Mouse (Mus musculus) adrenal gland, postnatal 36 days (tissue): ENCODE data around the gene Cd96. TPM values are rescaled to one million over a fixed set of nuclear protein-coding genes. Genes with fewer than 3 reads are reported as not detected.
"Not testable (repeated sequence)": the region's sequence is repeated elsewhere in the genome, so short reads cannot be mapped to it uniquely, and the experiment has no call there.

ENCODE experiments used
- DNase-seq, 2 experiments: peaks; one replicate each; pipeline ENCODE4 v3.0.0; 2021; ENCODE audit warnings: mixed read lengths in 1 of 2
- long read RNA-seq, 2 experiments: library from polyadenylated mRNA; stranded (forward); transcript quantifications; one replicate each; pipeline ENCODE4 v2.0.0; 2021; ENCODE audit warnings: borderline sequencing depth in 2 of 2
- total RNA-seq, 2 experiments: library from RNA; stranded (reverse); gene quantifications; 2 replicates each; pipeline ENCODE4 v1.2.3; 2021

The Cd96 gene
- not detected for total RNA-seq
- long read RNA-seq, experiment 1: 0 reads
- long read RNA-seq, experiment 2: 0 reads

DNA sequence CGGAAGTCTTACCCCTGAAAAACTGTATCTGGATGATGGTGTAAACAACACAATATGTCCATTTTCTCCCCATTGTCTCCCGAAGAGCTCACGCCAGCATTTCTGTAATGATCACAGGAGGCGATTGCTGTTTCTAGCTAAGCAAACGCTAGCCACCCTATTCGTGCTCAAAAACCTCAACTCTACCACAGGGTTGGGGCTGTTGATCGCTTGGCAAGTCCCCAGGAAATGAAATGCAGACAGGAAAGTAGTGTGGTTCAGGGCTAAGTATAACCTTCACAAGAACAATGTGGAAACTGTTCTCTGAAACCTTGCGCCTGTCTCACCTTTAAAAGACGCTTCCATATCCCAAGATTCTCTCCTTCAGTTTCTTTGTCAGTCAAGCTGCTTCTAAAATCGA, at the start of gene Cd96:
Cd96 (minus strand) TSS at position 232 of the 400 bp plus-strand sequence.
- DNase-seq: no peak

DNA sequence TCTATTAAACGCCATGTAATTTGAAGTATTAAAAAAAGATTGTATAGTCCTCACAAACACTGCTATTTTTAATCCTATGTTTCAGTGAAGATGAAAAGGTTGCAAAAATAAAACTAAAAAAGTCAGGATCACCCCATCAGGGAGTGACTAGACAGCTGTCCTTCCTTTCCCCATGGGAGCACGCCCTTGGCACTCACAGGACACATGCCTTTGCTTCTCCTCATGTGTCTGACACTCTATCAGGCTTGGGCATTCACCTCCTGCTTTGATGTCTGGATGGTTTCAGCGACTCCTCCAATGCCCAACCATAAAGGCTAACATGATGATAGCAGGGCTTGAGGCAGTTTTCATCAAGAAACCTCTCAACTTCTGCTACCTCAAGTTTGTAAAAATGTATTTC, 46.9 kb upstream of the Cd96 start:
- DNase-seq: no peak

DNA sequence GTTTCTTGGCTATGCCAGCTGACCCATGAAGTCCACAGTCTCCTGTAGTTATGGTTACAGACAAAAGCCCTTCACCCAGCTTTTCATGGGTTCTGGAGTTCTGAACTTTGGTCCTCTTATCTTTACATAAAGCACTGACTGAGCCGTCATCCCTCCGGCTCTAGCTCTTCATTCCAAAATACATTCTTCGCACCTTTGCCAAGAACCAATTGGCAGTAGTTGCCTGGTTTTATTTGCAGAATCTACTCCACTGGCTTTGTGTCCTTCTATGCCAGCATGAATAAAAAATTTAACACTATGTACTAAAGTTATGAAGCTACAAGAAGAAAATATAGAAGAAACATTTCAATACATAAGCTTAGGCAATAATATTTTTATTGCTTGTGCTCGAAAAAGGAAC, 45.3 kb upstream of the Cd96 start:
- no peak for DNase-seq

DNA sequence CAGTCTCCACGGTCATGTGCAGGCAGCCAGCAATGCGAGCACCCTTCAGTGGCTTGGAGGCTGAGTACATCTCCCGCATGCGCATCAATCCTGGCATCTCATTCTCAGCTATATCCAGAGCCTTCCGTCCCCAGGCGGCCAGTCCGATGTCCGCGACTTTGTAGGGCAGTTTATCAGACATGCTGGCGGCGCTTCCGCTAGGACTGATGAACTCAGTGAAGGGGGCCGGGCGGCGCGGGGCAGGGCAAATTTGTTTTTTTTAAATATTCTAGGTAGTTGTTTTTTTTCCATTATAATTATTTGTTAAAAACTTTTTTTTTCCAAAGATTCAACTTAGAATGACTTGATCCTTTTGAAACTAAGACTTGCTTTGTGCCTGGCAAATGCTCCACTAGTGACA, 34.8 kb upstream of the Cd96 start, which contains the start of gene Gm4737:
Gm4737 (minus strand) TSS at position 246 of the 400 bp plus-strand sequence.
- DNase-seq: not testable (repeated sequence)

DNA sequence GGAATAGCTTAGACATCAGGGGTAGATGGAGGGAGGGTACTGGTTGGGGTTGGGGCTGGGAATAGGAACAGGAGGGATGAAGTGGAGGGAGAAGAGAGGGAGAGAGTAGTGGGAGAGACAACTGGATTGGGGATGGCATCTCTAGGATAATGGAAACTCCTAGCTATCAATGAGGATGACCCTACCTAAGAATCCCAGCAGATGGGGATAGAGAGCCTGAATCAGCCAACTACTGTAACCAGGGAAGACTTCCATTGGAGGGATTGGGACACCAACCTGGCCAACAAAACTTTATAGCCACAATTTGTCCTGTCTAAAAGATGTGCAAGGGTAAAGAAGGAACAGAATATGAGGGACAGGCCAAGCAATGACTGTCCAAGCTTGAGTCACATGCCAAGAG, 31.1 kb upstream of the Cd96 start:
- DNase-seq: no peak

DNA sequence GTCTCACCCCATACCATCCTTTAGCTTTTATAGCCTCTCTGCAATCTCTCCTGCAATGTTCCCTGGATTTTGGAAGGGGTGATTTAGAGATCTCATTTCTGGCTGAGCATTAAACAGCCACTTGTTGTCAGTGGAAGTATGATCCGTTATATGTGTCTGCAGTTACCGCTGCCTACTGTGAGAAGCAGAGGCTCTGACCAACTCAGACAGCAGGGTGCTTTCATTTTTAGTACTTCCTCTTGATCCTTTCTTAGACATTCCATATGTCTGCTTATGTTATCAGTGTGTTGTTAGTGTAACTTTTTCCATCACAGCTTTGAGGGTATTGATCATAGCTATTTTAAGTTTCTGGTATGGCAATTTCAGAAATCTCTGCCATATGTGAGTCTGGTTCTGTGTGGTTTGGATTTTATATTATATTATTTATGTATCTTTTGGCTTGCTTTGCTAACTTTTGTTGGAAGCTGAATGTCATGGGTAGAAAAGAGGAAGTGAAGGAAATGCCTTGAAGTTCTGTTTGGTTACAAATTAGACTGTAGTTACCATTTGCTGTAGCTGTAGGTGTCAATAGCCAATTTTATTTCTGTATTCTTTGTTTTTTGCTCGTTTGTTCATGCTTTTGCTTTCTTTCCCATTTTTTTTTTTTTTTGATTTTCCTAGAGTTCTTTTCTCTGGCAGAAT, 28.8 kb upstream of the Cd96 start:
- DNase-seq: no peak

DNA sequence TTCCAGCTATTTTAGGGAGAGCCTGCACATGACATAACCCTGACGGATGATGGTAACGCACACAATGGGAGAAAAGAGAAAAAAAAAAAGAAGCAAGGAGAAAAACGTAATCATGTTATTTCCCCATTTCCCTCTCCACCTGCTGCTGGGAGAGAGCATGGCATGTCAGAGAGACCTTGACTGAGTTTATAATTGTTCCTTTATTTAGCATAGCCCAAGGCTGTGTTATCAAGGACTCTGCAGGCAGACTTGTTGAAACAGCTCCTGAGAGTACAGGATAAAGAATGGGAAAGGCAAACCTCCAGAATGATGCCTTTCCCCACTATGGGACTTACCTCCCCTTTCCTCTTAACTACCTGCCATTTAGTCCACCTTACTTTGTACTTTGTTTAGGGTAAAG, 26.9 kb upstream of the Cd96 start:
- no peak for DNase-seq

DNA sequence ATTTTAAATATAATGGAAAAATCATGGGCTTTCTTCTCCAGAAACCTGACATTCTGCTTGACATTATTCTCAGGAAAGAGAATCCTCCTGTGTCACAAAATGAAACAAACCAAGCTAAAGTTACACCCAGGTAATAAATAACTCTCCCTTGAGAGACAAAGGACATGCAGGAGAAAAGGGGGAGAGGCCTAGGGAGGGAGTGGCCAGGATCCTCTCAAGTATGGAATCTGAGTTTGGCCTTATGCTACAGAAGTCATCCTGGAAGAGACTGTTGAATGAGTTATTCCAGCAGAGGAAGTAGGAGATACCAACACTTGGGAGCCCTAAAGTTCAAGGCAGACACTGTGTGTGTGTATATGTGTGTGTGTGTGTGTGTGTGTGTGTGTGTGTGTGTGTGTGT, 2.2 kb upstream of the Cd96 start:
- DNase-seq: no peak

DNA sequence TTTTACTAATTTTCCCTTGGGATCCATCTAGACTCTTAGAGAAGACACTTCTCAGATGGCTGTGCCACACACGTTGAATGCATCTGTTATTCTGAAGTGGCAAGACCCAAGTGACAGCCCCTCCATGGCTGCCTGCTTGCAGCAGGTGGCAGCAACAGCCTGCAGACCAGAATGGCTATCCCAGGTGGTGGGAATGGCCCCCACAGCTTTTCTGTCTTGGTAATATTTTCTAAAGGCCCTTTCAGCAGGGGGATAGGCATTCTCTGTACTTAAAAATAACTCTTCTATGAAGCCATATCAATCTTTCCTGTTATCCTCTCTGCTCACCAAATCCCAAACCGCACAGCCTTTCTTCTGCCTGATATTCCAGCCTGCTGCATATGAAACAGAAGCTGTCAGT, 1.4 kb upstream of the Cd96 start:
- DNase-seq: peak; percentile 8 to 42

DNA sequence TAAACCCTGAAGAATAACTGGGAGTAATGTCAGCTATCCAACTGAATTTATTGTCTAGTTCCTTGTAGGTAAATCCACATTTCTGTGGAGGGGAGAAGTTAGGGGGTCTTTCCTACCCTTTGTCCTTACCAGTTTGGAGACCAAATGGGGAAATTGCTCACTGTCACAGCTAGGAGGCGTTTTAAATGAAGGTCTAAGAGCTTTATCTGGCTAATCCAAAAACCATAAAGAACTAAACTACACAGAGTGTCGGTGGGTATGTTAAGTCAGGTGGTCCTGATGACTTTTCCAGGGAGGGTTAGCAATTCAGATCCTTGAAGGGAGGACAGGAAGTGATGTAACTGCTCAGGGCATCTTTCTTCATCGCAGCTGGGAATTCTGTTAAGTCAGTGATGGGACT, 556 bp upstream of the Cd96 start:
- no peak for DNase-seq

DNA sequence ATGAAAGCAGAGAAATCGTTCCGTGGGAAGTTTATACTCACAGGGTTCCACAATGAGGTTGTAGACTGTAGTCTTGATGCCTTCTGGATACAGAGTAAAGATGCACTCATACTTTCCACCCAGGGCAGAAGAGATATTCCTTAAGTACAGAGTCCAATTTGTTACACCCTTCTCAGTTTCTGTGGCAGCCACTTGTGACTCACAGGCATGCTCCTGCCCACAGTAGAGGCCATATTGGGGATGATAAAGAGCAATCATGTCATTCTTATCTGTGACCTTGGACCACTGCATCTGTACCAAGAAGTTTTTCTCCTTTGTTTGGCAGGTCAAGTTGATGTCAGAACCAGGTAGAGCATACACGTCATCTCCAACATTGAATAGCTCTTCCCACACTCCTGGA, 2.4 kb downstream of the Cd96 start:
- DNase-seq: no peak

DNA sequence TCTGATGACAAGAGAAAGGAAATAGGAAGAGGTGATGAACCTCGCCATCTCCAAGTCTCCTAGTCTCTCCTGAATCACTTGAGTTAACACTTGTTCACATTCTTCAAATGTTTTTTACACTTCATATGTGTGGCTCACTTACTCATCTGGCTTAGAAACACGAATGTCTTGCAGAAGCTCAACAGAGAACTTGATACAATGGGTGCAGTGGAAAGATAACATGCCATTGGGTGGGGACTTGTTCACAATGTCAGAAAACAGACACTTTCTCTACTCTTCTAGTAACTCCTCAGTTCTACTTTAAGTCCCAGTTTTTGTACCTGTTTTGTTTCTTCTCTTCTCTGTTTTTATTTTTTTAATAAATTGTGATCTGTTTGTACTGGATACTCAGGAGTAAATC, 5.3 kb downstream of the Cd96 start:
- no peak for DNase-seq

DNA sequence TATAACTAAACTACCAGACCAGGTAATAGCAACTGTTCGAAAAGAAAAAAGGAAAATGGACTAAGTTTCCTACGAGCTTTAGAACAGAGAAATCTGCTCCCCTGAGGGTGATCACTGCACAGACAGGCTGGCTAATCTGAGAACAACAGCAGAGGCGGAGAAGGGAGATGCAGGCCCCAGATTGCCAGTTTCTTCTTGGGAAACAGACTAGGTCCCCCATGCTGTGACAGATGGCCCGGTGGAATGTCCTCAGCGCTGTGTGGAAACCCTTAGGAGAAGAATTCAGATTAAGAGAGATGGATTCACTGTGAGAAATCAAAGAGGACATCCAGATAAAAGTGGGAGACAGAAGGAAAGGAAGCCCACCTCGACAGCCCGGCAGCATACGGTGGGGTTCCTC, 10.5 kb downstream of the Cd96 start:
- no peak for DNase-seq

DNA sequence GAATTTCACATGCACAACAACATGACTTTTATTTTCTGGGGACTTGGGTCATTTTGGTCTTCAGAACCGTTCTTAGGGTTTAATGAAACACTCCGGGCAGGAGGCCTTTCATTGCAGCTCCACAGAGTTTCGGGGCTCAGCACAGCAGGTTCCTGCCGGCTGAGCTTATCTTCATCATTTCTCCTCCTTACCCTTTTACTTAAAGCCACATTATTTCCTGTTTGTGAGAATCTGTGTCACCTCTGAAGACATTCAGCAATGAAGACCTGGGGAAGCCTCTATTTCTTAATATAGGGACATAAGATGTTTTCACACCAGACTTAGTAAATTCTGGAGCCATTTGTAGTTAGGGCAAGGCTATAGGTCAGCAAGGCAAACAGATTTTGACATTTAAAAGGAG, 12.6 kb downstream of the Cd96 start:
- DNase-seq: no peak

DNA sequence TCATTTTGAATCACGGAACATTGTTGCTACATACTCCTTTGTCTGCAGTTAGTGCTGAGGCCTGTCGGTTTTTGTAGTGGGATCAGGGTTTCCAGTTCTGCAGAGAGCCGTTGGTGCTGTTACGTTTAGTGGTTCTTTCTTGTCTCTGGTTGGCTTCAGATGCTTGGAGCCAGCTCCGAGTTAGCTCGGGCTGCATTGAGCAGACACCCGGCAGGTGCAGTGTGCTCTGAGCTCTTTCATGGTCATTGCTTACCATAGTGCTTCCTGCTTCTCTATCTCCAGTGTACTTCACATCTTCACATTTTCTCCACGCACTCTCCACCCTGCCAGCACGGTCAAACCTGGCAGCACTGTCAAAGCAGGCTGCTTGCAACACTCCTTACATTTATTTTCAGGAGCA, 15.6 kb downstream of the Cd96 start:
- DNase-seq: no peak

DNA sequence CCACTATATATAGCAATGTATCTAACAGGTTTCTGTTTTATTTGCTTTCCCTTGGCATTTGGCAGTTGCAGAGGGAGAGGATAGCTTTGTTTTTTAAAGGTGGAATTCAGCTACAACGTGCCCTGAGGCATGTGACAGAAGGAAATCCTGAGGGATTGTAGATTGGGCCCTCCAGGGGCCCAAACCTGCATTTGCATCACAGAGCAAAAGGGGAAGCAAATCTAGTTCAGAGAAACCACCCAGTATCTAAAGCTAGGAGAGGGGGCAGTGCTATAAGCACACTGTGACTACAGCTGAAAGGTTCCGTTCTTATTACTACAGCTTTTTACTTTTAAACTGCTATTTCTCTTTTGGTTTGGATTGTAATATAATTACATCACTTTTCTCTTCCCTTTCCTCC, 18.3 kb downstream of the Cd96 start:
- DNase-seq: no peak

DNA sequence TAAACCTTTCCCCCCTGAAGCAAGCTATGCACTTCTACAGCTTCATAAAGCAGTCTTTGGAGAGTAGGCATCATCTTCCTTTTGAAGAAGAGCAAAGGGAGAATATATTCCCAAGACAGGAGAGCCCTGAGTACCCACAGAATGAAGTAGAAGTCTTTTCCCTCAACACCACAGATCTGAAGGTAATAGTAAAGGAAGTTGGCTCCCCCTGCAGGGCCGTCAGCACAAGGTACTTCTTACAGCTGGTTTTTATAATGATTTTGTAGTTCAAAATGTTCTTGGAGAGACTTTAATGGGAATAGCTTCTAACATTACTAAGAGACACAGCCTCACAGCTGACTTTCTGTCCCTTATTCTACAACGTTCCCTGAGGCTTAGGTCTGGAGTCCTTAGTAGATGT, 19.8 kb downstream of the Cd96 start:
- DNase-seq: peak; percentile 15 to 35

DNA sequence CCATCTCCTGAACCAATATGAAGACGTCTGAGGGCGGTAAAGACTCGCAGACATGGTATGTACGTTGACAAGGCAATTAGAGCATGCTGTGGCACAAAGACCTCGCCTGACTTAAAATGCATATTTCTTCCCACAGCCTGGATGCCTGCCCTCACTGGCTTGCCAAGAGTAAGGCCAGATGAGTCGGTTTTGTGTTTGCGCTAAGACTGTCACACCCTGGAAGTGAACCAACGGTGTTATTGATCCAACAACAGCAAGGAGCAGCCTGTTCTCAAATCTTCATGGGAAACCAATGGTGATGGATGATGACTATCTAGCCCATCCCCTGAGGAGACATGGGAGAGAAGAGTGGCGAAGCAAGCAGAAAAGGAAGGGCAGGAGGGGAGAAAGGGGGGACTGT, 22.6 kb downstream of the Cd96 start:
- DNase-seq: no peak

DNA sequence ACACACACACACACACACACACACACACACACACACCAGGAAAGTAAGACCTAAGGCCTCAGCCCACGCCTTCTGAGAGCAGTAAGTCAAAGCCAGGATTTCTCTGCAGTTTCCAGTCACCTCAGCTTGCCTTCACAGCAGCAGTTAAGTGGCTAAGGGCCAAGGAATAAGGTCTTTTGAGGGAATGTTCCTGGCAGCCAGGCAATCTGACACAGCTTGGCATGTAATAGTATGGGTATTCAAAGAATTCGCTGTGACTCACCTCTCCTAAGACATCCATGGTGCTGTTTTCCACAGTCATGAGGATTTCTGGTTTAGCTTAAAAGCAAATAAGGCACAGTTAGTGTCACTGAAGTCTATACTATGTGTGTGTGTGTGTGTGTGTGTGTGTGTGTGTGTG, 25.6 kb downstream of the Cd96 start:
- peak; percentile 56 to 63 for DNase-seq

DNA sequence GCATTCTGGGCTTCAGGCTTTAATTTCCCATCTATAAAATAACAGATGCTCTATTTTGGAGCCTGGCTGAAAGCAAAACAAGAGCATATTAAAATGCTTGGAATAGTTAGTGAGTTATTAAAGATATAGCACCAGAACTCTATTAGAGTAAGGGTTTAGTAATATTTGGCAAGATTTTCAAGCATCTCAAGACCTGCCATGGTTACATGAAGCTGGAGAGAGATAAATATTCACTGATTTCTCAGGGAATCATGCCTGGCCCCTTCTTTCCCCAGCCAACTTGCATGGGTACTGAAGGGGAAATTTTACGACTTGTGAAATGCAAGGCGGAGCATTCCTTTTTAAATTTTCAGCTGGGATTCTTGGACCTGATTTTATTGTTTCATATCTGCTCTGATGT, 27.1 kb downstream of the Cd96 start:
- DNase-seq: no peak

DNA sequence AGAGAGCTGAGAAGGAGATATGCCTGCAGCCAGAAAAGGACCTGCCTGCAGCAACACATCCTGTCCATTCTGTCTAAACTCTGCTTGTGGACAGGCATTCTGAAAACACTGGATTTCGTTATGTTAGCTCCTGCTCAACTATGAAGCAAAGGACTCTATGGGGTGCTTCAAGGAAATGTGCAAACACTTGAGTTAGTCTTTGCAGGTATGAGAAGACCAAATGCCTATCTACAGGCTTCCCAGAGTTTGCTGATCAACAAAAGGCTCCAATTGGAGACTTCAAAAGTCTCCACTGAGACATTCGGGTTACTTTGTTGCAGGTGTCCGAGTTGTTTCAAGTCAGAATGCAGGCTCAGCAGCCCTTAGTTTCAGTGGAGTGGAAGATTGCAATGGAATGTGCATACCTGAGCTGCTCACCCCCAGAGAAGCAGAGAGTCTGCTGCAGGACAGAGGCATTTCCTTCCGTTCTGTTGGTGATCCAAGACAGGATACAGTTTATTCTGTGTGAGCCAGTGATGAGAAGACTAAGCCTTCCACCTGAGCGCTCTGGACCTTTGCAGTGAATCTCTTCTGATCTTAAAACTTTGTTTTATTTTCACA, 33.1 kb downstream of the Cd96 start:
- DNase-seq: no peak

DNA sequence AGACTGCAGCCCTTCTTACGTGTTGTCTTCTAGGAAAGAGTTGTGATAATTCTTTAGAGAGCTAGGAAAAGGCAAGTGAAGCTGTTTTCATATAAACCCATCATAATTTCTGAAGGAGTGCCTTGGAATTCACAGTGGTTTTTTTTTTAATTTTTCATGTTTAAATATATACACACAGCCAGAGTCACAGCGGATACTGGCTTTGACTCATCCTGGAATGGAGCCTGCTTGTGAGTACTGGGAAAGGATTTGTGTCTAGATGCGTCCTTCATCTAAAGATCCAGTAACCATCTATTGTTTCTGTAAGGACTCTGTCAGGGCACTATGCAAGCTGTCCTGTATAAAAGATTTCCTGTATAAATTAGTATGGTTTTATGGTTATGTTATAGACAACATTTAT, 52.1 kb downstream of the Cd96 start:
- no peak for DNase-seq

DNA sequence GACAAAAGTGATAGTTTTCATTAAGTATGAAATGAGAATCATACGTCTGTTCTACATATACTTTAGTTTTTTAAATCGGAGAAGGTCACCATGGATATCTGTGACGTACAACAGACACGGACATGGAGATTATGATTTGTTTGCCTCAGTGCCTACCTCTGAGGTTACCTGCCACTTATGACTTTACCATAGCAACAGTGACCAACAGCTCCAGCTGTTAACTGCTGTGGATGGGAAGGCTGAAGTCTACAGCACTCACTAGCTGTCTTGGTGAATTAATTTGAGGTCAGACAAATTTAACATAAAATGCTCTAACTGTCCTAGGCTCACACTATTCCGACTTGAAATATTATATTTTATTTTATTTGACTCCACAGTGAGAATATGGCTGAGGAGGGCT, 56.8 kb downstream of the Cd96 start:
- no peak for DNase-seq

DNA sequence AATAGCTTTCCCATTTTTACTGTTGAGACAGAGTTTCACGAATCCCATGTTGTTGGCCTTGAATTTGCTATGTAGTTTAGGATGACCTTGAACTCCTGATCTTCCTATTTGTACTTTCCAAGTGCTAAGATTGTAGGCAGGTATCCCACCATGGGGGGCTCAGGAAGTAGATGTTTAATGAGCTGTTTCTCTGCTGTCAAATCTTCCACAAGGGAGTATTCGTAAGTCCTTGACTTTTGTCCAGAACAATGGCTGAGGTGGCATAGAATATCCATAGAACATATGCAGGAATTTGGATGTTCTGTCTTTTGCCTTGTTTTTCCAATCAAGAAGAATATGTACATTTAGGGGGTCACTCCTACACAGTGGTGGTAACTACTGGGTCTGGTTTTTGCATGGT, 73.1 kb downstream of the Cd96 start:
- no peak for DNase-seq
